ENCODE assay signal across 17 mouse cellular contexts in genomic region chr12:86838181-86838580, GRCm38 (mm10). TPM values are rescaled to one million over a fixed set of nuclear protein-coding genes. Genes with fewer than 3 reads are reported as not detected.
DNase-seq lines count a peak whose midpoint lies in the region; ATAC-seq lines count a peak whose summit lies in the region.
"Had no signal": no experiment of that assay in that cellular context is flagged by ENCODE, and none has a peak within 500 bp of the region (broad histone marks: within the 10 kb centered on the region; RNA-seq: fewer than 3 reads in every experiment).

No protein-coding gene starts in this region.

- H3K36me3 ChIP-seq in lung, embryonic 16.5 days (ENCODE audit: control insufficient read depth, insufficient read depth, low read length): no peaks in the 10 kb centered on the region
- H3K36me3 ChIP-seq in heart, embryonic 16.5 days (ENCODE audit: control insufficient read depth, insufficient read depth): no peaks in the 10 kb centered on the region
- H3K36me3 ChIP-seq in stomach, embryonic 15.5 days: no peaks in the 10 kb centered on the region
- H3K36me3 ChIP-seq: forebrain, embryonic 15.5 days; liver, embryonic 12.5 days had no signal

- DNase-seq in heart, adult 18-20 months: peak; percentile 55 to 56
- DNase-seq in heart, postnatal 4 days: no peak
- no peak for DNase-seq in lung, adult 18-20 months
- no peak for DNase-seq in layer of hippocampus, postnatal 10 days (ENCODE audit: low spot score in 2 of 2)
- no peak for DNase-seq in cerebellum, adult 9-11 months
- DNase-seq: adrenal gland, adult 2 months; cerebellum, adult 18-20 months; right cerebral cortex, postnatal 4 days; thymus, postnatal 25 days had no signal

- 30% methylated on average over 2 of the region's 2 CpGs for WGBS in lung, embryonic 16.5 days
- WGBS in heart, embryonic 16.5 days: 57% methylated on average over 2 of the region's 2 CpGs
- WGBS in stomach, embryonic 15.5 days: 63% methylated on average over 2 of the region's 2 CpGs

- 0 out of 2 replicates have a peak overlapping the region, but pooled peaks have one; percentile 18 for H3K4me2 ChIP-seq in lung, embryonic 16.5 days (ENCODE audit: low read depth, low read length)
- no peak overlapping the region for H3K4me2 ChIP-seq in heart, embryonic 16.5 days (ENCODE audit: low read depth, low read length)
- H3K4me2 ChIP-seq in stomach, embryonic 15.5 days: no peak overlapping the region
- H3K4me2 ChIP-seq: forebrain, embryonic 15.5 days; liver, embryonic 12.5 days had no signal

- peak overlapping the region; percentile 85 for H3K27ac ChIP-seq in lung, embryonic 16.5 days (ENCODE audit: low read length)
- peak overlapping the region; percentile 41 for H3K27ac ChIP-seq in heart, embryonic 16.5 days (ENCODE audit: low read length)
- peak overlapping the region; percentile 41; the same call in 1 of the 2 replicates for H3K27ac ChIP-seq in stomach, embryonic 15.5 days
- H3K27ac ChIP-seq: forebrain, embryonic 15.5 days; layer of hippocampus, adult 2 months; liver, embryonic 12.5 days had no signal

- no peak overlapping the region for H3K4me3 ChIP-seq in lung, embryonic 16.5 days (ENCODE audit: low read length)
- H3K4me3 ChIP-seq in heart, embryonic 16.5 days (ENCODE audit: low read length): no peak overlapping the region
- no peak overlapping the region for H3K4me3 ChIP-seq in stomach, embryonic 15.5 days (replicated peaks)
- H3K4me3 ChIP-seq: forebrain, embryonic 15.5 days; layer of hippocampus, adult 2 months; liver, embryonic 12.5 days had no signal

- H3K27me3 ChIP-seq in lung, embryonic 16.5 days (ENCODE audit: control insufficient read depth, insufficient read depth, low read depth, low read length): no peaks in the 10 kb centered on the region
- no peaks in the 10 kb centered on the region for H3K27me3 ChIP-seq in heart, embryonic 16.5 days (ENCODE audit: control insufficient read depth, insufficient read depth, low read length)
- no peaks in the 10 kb centered on the region for H3K27me3 ChIP-seq in stomach, embryonic 15.5 days (replicated peaks)
- H3K27me3 ChIP-seq: forebrain, embryonic 15.5 days; liver, embryonic 12.5 days had no signal

- H3K9me3 ChIP-seq in lung, embryonic 16.5 days (ENCODE audit: control insufficient read depth, low read length): no peaks in the 10 kb centered on the region
- H3K9me3 ChIP-seq in heart, embryonic 16.5 days (replicated peaks; ENCODE audit: control insufficient read depth, low read length): no peaks in the 10 kb centered on the region
- H3K9me3 ChIP-seq in stomach, embryonic 15.5 days: no peaks in the 10 kb centered on the region
- H3K9me3 ChIP-seq: forebrain, embryonic 15.5 days; liver, embryonic 12.5 days had no signal

- ATAC-seq in lung, embryonic 16.5 days (ENCODE audit: low read depth): no peak
- no peak for ATAC-seq in heart, embryonic 16.5 days (replicated peaks; ENCODE audit: extremely low read depth, insufficient read depth, low FRiP score)
- no peak for ATAC-seq in stomach, embryonic 15.5 days (ENCODE audit: insufficient read depth, low FRiP score, low read depth)
- ATAC-seq: forebrain, embryonic 15.5 days; inflammation-experienced regulatory T-cells, adult 6 months; liver, embryonic 12.5 days; midbrain, embryonic 16.5 days had no signal

- H3K4me1 ChIP-seq in lung, embryonic 16.5 days (replicated peaks; ENCODE audit: control insufficient read depth, insufficient read depth, low read length): peaks cover 51% of the 10 kb centered on the region
- H3K4me1 ChIP-seq in heart, embryonic 16.5 days (ENCODE audit: control insufficient read depth, insufficient read depth, low read length): peaks cover 37% of the 10 kb centered on the region
- H3K4me1 ChIP-seq in stomach, embryonic 15.5 days: peaks cover 40% of the 10 kb centered on the region

- no peak overlapping the region for H3K9ac ChIP-seq in lung, embryonic 16.5 days (ENCODE audit: low read length)
- H3K9ac ChIP-seq in heart, embryonic 16.5 days (ENCODE audit: low read length): no peak overlapping the region
- no peak overlapping the region for H3K9ac ChIP-seq in stomach, embryonic 15.5 days
- H3K9ac ChIP-seq: forebrain, embryonic 15.5 days; liver, embryonic 12.5 days had no signal

RNA-seq across cellular contexts. Expression of gene Irf2bpl, which starts 46.4 kb away (rescaled TPM):
- total RNA-seq in heart, adult 18-20 months (2021): 10 to 100 TPM; 30.0 to 30.5 TPM
- total RNA-seq in heart, postnatal 4 days (2021): 10 to 100 TPM; 85.8 to 86.2 TPM
- 28.8 and 34.2 TPM in 2 replicates for polyA plus RNA-seq in lung, embryonic 16.5 days (2015; fragmentation: Nextera tagmentation; extraction: Ambion mirVana)
- polyA plus RNA-seq in heart, embryonic 16.5 days (2015; fragmentation: Nextera tagmentation; extraction: Ambion mirVana): 25.4 and 32.4 TPM in 2 replicates
- 28.4 and 29.3 TPM in 2 replicates for polyA plus RNA-seq in stomach, embryonic 15.5 days (2015; fragmentation: Nextera tagmentation; extraction: Ambion mirVana)
- total RNA-seq in layer of hippocampus, postnatal 10 days (2021): 10 to 100 TPM; 77.9 to 81.5 TPM

Comparison
In these comparisons a context has a peak if more than half of its experiments do, and no peak if none do; other contexts are left out.
1. DNase-seq: peak in heart, adult 18-20 months (2 of 2); none in heart, postnatal 4 days (single experiment), lung, adult 18-20 months (0 of 2), layer of hippocampus, postnatal 10 days (0 of 2) and cerebellum, adult 9-11 months (single experiment).
2. Peak in every context shown above with its lines, with median percentiles within 50 percentile points of each other: H3K27ac ChIP-seq.